Mouse (Mus musculus) skeletal muscle tissue, adult 2 months (tissue): Measurements from ENCODE around the gene Rbm24.

Experiments
- DNase-seq: peaks from one replicate; pipeline ENCODE4 v3.0.0-alpha.2; 2012; ENCODE audit warnings: low read depth, low spot score

Rbm24 gene

DNA sequence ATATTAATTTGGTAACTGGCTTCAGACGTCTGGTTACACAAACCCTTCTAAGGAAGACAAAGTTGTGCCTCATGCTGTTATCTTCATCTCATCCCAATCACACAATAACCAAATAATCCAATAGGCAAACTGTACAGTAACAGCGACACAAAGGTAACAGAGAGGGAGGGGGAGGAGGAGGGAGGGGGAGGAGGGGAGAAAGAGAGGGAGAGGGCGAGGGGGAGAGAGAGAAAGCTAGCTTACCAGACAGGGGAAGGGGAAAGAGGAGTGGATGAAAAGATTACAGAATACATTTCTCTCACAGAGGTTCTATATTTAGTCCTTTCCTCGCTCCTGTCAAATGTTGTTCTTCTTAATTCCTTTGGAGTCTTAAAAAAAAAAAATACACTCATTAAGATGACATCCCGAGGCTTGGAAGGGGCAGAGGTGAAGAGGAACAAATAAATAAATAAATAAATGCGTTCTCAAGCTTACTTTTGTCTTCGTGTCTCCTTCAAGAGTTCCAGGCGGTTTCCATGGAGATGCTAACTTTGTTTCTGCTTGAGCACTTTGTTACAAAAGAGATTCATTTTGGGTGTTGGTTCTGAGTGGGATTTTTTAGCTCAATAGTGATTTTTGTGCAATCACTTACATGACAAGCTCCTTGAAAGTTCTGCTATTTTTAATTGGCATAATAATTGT lies 15.8 kb downstream of the Rbm24 start:
- no peak for DNase-seq

- DNase-seq, result no peak
These were observed 20.7 kb downstream of the Rbm24 start for GRCm38 (mm10) chr13:46438960-46439359.

- DNase-seq, result no peak
These were observed 25.8 kb downstream of the Rbm24 start for GRCm38 (mm10) chr13:46444021-46444420.

DNA sequence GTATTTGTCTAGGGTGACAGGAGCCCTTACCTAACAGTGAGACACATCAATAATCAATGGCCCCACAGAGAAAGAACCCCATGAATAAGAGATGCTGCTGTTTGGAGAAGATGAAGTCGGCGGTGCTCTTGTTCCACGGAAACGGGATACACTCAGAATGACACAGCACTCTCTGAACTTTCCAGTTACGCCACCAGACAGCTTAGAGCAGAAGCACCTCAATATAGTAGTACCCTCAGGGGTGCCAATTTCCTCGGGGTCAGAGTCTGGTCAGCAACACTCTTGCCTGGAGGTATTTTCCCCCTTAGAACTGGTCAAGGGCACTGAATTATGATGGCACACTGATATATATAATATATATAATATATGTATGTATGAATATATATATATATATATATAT lies 27.8 kb downstream of the Rbm24 start:
- DNase-seq, result peak; percentile 63

- no peak for DNase-seq
These were observed 30.0 kb downstream of the Rbm24 start for GRCm38 (mm10) chr13:46448276-46448675.

DNA sequence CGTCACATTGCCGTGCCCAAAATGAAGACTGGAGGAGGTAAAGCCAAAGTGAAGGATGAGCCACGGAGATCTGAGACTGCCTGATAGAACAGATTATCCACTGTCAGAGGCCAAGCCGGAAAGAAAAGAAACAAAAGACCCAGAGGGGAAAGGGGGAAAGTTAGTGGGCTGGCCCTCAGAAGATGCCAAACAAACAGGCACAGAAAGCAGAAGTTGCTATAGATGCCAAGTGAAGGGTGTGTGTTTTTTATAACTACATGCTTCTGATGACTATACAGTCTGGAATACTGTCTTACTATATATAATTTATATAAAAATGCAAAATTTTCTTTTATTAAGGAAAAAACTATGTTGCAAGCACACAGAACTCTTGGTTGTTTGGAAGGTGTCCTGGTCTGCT lies 31.7 kb downstream of the Rbm24 start:
- DNase-seq, result no peak

DNA sequence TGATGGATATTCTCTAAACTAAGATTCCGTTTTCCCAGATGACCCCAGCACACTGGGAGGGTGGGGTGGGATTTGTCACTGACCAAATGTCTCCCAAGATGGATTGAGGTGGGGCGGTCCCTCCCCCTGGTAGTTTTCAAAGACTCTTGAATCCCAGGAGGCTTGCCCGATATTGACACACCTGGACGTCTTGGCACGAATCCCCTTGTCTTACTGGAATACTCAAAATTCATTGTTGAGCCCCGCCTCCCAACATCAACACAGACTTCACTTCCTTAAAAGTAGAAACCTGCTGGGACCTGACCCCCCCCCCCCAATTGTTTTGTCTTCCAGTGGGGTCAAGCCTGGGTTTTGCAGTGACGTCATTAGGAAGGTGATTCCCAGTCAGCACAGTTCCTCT lies 32.4 kb downstream of the Rbm24 start:
- DNase-seq, result no peak

DNA sequence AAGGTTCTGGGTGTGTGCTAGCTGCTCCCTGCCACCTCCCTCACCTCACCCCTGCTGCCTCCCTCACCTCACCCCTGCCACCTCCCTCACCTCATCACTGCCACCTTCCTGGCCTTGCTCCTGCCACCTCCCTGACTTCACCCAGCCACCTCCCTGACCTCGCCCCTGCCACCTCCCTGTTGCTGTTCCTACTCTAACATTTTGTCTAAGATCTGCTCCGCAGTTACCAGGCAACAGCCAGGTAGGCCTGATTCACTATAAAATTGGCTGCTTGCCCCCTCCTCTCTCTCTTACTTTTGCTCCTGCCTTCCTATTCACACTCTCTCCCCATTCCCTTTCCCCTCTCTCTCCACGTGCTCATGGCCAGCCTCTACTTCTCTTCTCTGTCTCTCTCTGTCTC lies 33.3 kb downstream of the Rbm24 start:
- DNase-seq, result no peak

GRCm38 (mm10) chr13:46459546-46459945 lies 41.3 kb downstream of the Rbm24 start:
- DNase-seq, result no peak

- DNase-seq, result no peak
These were observed 44.0 kb downstream of the Rbm24 start for GRCm38 (mm10) chr13:46462280-46462679.

DNA sequence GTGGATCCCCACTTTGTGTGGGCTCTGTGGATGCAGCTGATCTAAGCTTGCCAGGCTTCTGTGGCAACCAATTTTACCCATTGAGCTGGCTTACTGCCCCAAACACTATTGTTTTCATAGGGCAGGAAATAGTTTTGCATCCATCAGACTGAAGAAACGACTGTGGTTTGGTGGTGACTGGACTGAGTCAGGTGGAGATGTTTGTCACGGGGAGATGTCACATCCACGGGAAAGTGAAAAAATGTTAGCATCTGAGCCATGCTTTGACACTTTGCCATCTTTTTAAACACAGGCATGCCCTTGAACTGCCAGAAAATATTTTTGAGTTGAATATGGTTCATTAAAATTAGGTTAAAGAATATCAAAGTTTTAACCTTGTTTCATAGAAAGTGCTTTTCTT lies 45.5 kb downstream of the Rbm24 start:
- no peak for DNase-seq

DNA sequence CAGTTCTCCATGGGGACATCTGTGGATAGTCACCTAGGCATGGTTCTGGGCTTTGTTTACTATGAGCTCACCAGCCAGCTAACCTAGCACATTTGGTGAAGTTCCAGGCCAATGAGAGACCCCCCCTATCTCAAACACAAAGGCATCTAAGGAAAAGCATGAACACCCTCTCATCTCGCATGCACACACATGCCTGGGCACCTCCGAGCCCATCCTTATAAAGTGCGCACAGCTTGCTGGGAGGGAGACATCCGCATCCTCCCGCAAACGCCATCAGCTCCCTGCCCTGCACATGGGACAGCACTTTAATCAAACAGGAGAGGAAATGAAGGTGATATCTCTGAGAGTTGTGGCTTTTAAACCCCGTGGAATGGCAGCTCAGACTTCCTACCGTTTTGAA lies 50.0 kb downstream of the Rbm24 start:
- no peak for DNase-seq

DNA sequence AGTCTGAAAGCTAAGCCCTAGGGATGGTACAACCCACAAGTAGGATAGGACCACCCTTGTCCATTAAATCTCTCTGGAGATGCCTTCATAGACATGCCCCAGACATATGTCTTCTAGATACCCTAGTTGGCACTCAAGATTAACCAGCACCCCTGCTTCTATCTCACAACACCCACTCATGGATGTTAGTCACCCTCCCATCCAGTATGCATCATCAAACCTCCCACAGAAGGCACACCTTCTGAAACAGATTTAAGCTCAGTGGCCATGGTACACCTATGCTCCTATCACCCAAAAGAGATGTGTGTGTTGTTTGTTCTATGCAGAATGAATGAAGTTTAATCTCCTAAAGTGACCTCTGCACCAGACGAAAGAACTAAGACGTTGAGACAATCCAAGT lies 51.3 kb downstream of the Rbm24 start:
- no peak for DNase-seq
